Mouse (Mus musculus): ENCODE results near the gene Nbdy.

Gene Nbdy

GRCm38 (mm10) chrX:153723110-153723916 is at the start of gene Nbdy:
Nbdy (plus strand) TSS chrX:153723590.
- DNase-seq (ENCODE audit: low spot score) = peak; percentile 78

- peak; percentile 27 for DNase-seq (ENCODE audit: low spot score)
These were observed 27.5 kb upstream of the Nbdy start, which contains the start of gene Kctd12b for GRCm38 (mm10) chrX:153695782-153696395. Kctd12b (minus strand) TSS chrX:153696391.

GRCm38 (mm10) chrX:153700463-153700862 is 22.9 kb upstream of the Nbdy start:
- DNase-seq (ENCODE audit: low spot score) = no peak

GRCm38 (mm10) chrX:153707735-153708134 is 15.7 kb upstream of the Nbdy start:
- peak; percentile 23 for DNase-seq (ENCODE audit: low spot score)

- no peak for DNase-seq (ENCODE audit: low spot score)
These were observed 6.7 kb upstream of the Nbdy start for GRCm38 (mm10) chrX:153716716-153717115.

GRCm38 (mm10) chrX:153719602-153720001 is 3.8 kb upstream of the Nbdy start:
- peak; percentile 58 for DNase-seq (ENCODE audit: low spot score)

- peak; percentile 79 for DNase-seq (ENCODE audit: low spot score)
These were observed 1.0 kb downstream of the Nbdy start for GRCm38 (mm10) chrX:153724400-153724799.

- DNase-seq (ENCODE audit: low spot score) = no peak
These were observed 12.3 kb downstream of the Nbdy start for GRCm38 (mm10) chrX:153735697-153736096.

GRCm38 (mm10) chrX:153742493-153742892 is 19.1 kb downstream of the Nbdy start:
- DNase-seq (ENCODE audit: low spot score) = no peak

- DNase-seq (ENCODE audit: low spot score) = peak; percentile 2
These were observed 25.8 kb downstream of the Nbdy start for GRCm38 (mm10) chrX:153749230-153749629.

Measured in embryo, embryonic 10.5 days (tissue).